Mouse (Mus musculus): Measurements from ENCODE around the gene Hist2h2be.

GRCm38 (mm10) chr3:96195616-96196313, 25.2 kb upstream of the Hist2h2be start:
- TF ChIP-seq RCOR1 (IDR thresholded peaks at IDR 0.05; ENCODE audit: low read depth, low read length) (0 out of 2 replicates have a peak, but pooled peaks have one; percentile 28), TCF12 (IDR thresholded peaks at IDR 0.05; ENCODE audit: low read depth, low read length) (no peak), ELF1 (IDR thresholded peaks at IDR 0.05; ENCODE audit: low read depth, low read length) (no peak), GATA1 (IDR thresholded peaks at IDR 0.05; ENCODE audit: low read depth, low read length) (no peak; the same call in 1 of the 2 replicates)

Data from MEL (cell line).